Mouse (Mus musculus): ENCODE results near the gene Mzf1. TPM values are rescaled to one million over a fixed set of nuclear protein-coding genes. Genes with fewer than 3 reads are reported as not detected.

The Mzf1 gene
- polyA plus RNA-seq, 1 experiment, result 14.3 TPM

DNA sequence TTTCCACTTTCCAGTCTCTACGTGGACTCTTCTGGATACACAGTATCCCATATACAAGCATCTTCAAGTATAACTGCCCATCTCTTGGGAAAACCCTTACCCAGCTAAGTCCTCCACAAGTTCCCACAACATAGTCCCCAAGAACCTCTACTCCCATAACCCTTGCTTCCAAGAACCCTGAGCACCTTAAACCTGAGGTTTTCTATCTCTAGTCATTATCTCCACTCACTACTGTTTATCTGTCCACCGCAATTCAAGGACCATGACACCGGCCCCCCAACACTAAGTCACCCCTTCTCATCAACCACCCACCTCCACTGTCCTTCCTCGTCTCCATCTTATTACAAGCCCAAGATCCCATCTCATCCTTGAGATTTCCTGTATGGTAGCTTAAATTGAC, 17.8 kb downstream of the Mzf1 start:
- Histone ChIP-seq H3K4me1 (ENCODE audit: control insufficient read depth, insufficient read depth, low read length) (peaks cover 3% of the 10 kb centered on the region; the same call in 1 of the 2 replicates), H3K4me3 (ENCODE audit: insufficient read depth, low read length) (peak overlapping the region; percentile 74), H3K27ac (ENCODE audit: insufficient read depth, low read length) (0 out of 2 replicates have a peak overlapping the region, but pooled peaks have one; percentile 91)
- TF ChIP-seq POLR2A (IDR thresholded peaks at IDR 0.05; ENCODE audit: extremely low read depth, insufficient read depth, low read length), result no peak
- TF ChIP-seq CTCF (IDR thresholded peaks at IDR 0.05; ENCODE audit: extremely low read depth, insufficient read depth, low read length), result no peak

DNA sequence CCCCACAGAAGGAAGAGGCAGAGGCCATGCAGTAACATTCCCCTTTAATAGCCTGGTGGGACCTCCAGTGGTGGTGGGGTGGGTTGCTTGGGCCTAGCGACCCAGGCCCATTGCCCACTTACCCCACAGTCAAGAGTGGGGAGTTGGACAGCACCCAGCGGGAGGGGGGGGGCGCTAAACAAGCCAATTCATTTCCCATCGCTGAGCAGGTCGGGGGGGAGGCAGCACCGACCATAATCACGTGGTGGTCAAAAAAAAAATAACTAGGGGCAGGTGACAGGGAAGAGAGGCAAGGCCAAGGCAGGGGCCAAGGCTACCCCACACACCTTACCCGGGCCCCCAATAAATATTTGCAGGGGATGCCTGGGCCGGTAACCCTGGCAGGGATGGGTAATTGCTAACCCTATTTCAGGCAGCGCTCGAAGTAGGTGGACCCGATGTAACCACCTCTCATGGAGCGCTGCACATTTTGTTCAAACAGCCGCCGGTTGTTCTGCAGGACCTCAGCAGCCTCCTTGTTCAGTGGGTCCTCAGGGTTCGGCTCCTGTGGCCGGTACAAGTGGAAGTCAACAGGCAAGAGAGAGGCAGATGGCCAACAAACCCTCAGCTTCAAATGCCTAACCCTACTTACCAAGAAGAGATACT, 19.2 kb downstream of the Mzf1 start:
- TF ChIP-seq CTCF (IDR thresholded peaks at IDR 0.05; ENCODE audit: extremely low read depth, insufficient read depth, low read length) (no peak), POLR2A (IDR thresholded peaks at IDR 0.05; ENCODE audit: extremely low read depth, insufficient read depth, low read length) (no peak)
- peaks cover 3% of the 10 kb centered on the region; the same call in 1 of the 2 replicates for H3K4me1 ChIP-seq (ENCODE audit: control insufficient read depth, insufficient read depth, low read length)

DNA sequence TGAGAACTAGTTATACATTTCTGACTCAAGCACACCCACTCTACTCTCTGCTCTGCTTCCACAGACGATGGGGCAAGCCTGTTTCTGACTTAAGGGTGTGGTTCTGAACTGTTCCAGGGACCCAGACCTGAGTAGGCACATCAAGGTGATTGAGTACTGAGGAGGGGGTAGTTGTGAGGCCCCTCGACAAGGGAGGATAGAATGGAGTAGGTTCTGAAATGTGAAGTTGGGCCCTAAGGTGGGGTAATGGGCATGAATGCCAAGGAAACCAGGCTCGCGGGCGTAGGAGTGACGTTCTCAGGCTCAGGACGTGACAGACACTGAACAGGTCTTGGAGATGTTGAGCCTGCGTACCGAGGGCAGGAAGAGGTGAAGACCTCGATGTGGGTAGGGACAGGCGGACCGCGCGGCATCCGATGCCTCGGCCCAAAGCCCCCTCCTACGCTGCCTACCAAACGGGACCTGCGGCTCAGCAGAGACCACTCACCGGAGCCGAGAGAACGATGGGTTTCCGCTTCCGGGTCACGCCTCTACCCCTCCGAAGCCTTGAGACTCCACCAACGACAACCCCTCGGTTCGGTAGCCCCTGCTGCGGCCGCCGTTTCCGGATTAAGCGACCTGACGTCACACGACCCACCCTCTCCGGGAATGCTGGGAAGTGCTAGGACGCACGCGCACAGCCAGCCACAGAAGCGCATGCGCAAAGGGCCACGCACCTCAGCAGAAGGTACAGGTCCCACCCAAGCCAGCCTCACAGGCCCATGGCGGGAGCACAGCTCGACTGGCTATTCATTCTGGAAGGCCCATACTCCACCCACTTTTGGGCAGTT, 20.2 kb downstream of the Mzf1 start, which contains the start of gene Chmp2a:
TSS of gene Chmp2a (minus strand) at position 660 of the 830 bp plus-strand sequence.
- Histone ChIP-seq H3K4me1 (ENCODE audit: control insufficient read depth, insufficient read depth, low read length) (peaks cover 3% of the 10 kb centered on the region; the same call in 1 of the 2 replicates), H3K4me3 (ENCODE audit: insufficient read depth, low read length) (peak within 1 kb of the TSS; percentile 61), H3K27ac (ENCODE audit: insufficient read depth, low read length) (peak within 1 kb of the TSS; percentile 61)
- TF ChIP-seq POLR2A (IDR thresholded peaks at IDR 0.05; ENCODE audit: extremely low read depth, insufficient read depth, low read length) (peak; percentile 95), CTCF (IDR thresholded peaks at IDR 0.05; ENCODE audit: extremely low read depth, insufficient read depth, low read length) (no peak)

More for the DNA sequence above, 19.2 kb downstream of the Mzf1 start:
- no peak overlapping the region for H3K27ac ChIP-seq (ENCODE audit: insufficient read depth, low read length)
- peak overlapping the region; percentile 61; the same call in 1 of the 2 replicates for H3K4me3 ChIP-seq (ENCODE audit: insufficient read depth, low read length)

DNA sequence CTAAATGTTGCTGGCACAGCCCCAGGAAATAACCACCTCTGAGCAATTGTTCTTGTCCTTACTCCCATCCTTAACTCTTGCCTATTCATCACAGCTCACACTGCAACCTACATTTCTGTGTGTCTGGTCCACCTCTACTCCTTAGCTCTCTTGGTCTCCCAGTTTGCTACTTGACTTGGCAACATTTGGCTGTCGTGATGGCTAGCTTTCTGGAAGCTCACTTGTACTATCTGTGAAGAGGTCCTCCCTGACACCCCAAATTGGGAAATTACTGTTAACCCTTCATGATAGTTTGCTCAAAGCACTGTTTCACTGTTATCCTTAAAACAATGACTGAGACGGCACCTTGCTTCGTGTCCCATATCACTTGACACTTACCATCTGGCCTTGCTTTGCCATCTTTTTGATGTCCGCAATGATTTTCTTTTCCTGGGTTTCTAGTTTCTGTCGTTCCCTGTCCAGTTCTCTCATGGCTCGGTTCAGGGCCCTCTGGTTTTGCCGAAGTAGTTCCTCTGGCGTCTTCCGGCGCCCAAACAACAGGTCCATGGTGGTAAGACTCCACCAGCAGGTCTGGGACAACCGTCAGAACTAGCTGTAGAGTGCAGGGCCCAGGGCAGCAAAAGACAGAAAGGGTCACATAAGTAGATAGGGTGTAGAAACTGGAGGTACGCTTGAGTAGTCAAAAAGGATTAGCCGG, 21.0 kb downstream of the Mzf1 start:
- TF ChIP-seq POLR2A (IDR thresholded peaks at IDR 0.05; ENCODE audit: extremely low read depth, insufficient read depth, low read length) (no peak), CTCF (IDR thresholded peaks at IDR 0.05; ENCODE audit: extremely low read depth, insufficient read depth, low read length) (no peak)
- Histone ChIP-seq H3K27ac (ENCODE audit: insufficient read depth, low read length) (peak overlapping the region; percentile 61; the same call in 1 of the 2 replicates), H3K4me1 (ENCODE audit: control insufficient read depth, insufficient read depth, low read length) (no peaks in the 10 kb centered on the region; the same call in 1 of the 2 replicates), H3K4me3 (ENCODE audit: insufficient read depth, low read length) (peak overlapping the region; percentile 61)

DNA sequence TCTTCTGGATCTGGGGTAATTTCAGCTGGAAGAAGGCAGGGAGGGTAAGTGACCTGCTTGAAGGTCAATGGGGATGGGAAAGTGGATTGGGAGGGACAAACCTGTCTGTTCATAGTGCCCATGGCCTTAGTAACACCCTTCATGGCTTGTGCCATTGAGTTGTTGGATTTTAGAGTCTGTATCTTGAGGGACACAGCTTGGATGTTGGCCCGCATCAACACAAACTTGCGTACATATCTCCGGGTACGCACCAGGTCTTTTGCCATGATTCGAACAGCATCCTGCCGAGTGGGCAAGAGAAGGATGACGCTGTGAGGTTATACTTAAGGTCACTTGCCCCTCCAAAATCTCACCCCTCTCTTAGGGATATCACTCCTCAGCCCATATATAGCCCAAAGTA, 22.0 kb downstream of the Mzf1 start:
- Histone ChIP-seq H3K27ac (ENCODE audit: insufficient read depth, low read length) (no peak overlapping the region), H3K4me3 (ENCODE audit: insufficient read depth, low read length) (no peak overlapping the region), H3K4me1 (ENCODE audit: control insufficient read depth, insufficient read depth, low read length) (no peaks in the 10 kb centered on the region; the same call in 1 of the 2 replicates)
- TF ChIP-seq POLR2A (IDR thresholded peaks at IDR 0.05; ENCODE audit: extremely low read depth, insufficient read depth, low read length) (no peak), CTCF (IDR thresholded peaks at IDR 0.05; ENCODE audit: extremely low read depth, insufficient read depth, low read length) (no peak)

DNA sequence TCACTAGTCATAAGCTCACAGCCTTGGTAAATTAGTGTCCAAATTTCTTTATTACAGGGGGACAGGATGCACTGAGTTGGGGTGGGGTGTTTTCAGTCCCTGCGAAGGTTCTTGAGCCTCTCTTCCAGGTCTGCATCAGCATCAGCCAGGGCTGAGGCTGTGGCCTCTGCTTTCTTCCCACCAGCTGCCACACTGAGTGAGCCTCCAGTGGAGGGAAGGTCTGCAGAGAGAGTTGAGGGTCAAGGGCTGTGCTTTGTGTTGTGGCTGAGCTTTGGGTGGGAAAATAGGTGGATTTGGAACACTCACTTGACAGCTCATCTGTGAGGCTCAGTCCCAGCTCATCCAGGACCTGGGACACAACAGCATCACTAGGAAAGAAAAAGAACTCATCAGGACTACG, 22.6 kb downstream of the Mzf1 start:
- no peaks in the 10 kb centered on the region; the same call in 1 of the 2 replicates for H3K4me1 ChIP-seq (ENCODE audit: control insufficient read depth, insufficient read depth, low read length)
- TF ChIP-seq POLR2A (IDR thresholded peaks at IDR 0.05; ENCODE audit: extremely low read depth, insufficient read depth, low read length) (no peak), CTCF (IDR thresholded peaks at IDR 0.05; ENCODE audit: extremely low read depth, insufficient read depth, low read length) (no peak)
- H3K4me3 ChIP-seq (ENCODE audit: insufficient read depth, low read length), result no peak overlapping the region
- no peak overlapping the region for H3K27ac ChIP-seq (ENCODE audit: insufficient read depth, low read length)

DNA sequence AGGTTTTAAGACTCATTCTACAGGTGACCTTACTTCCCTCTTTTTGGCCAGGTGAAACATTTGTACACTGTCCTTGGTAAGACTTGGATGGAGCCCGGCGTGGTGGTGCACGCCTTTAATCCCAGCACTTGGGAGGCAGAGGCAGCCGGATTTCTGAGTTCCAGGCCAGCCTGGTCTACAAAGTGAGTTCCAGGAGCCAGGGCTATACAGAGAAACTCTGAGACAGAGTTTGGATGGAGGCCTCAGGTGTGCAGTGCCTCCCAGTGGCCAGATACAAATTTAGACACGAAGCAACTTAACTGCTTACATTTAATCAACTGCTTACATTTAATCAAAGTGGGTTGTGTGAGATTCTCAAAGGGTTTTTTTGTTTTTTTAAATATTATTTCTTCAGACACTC, 23.5 kb downstream of the Mzf1 start:
- TF ChIP-seq POLR2A (IDR thresholded peaks at IDR 0.05; ENCODE audit: extremely low read depth, insufficient read depth, low read length) (no peak), CTCF (IDR thresholded peaks at IDR 0.05; ENCODE audit: extremely low read depth, insufficient read depth, low read length) (peak; percentile 22; the same call in 1 of the 2 replicates)
- no peak overlapping the region for H3K27ac ChIP-seq (ENCODE audit: insufficient read depth, low read length)
- H3K4me1 ChIP-seq (ENCODE audit: control insufficient read depth, insufficient read depth, low read length), result peaks cover 4% of the 10 kb centered on the region; the same call in 1 of the 2 replicates
- H3K4me3 ChIP-seq (ENCODE audit: insufficient read depth, low read length), result no peak overlapping the region

DNA sequence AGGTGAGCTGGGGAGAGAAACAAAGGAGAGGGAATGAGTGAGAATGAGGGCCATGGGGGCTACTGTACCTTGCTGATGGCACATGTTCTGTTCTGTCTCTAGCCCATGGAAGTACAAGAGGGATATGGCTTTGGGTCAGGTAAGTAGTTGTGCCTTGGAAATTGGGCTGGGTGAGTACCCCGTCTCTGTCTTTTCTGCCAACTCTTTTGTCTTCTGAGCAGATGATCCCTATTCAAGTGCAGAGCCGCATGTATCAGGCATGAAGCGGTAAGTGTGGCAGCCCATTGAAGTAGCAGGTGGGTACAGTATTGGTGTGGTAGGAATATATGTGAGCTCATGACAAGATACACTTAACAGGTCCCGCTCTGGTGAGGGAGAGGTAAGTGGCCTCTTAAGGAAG, 25.6 kb downstream of the Mzf1 start:
- Histone ChIP-seq H3K4me1 (ENCODE audit: control insufficient read depth, insufficient read depth, low read length) (peaks cover 8% of the 10 kb centered on the region; the same call in 1 of the 2 replicates), H3K4me3 (ENCODE audit: insufficient read depth, low read length) (no peak overlapping the region), H3K27ac (ENCODE audit: insufficient read depth, low read length) (no peak overlapping the region)
- TF ChIP-seq CTCF (IDR thresholded peaks at IDR 0.05; ENCODE audit: extremely low read depth, insufficient read depth, low read length) (no peak), POLR2A (IDR thresholded peaks at IDR 0.05; ENCODE audit: extremely low read depth, insufficient read depth, low read length) (no peak)

DNA sequence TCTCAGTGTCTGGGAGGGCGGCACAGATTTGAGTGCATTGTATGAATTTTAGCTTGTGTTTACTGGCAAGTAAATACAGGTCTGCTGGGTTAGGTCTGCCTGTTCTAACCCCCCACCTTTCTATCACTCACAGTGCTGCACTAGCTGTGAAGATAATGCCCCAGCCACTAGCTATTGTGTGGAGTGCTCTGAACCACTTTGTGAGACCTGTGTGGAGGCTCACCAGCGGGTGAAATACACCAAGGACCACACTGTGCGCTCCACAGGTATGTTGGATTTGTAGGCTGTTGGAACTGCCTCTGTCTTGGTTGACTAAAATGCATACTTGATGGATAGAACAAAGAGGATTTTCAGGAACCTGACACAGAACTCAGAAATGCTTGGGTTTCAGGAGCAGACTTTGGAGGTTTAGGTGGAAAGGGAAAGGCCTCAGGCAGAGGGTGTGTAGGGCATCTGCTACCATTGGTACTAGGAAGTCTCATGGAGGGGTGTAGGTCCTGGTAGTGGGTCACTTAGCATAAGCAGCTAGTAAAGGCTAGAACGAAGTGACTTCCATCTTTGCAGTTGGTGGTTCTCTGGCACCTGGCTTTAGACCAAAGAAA, 29.0 kb downstream of the Mzf1 start:
- no peak for TF ChIP-seq POLR2A (IDR thresholded peaks at IDR 0.05; ENCODE audit: extremely low read depth, insufficient read depth, low read length)
- TF ChIP-seq CTCF (IDR thresholded peaks at IDR 0.05; ENCODE audit: extremely low read depth, insufficient read depth, low read length), result no peak
- H3K4me1 ChIP-seq (ENCODE audit: control insufficient read depth, insufficient read depth, low read length), result peaks cover 9% of the 10 kb centered on the region; the same call in 1 of the 2 replicates
- H3K4me3 ChIP-seq (ENCODE audit: insufficient read depth, low read length), result peak overlapping the region; percentile 59
- H3K27ac ChIP-seq (ENCODE audit: insufficient read depth, low read length), result no peak overlapping the region
